In the genomic region with DNA sequence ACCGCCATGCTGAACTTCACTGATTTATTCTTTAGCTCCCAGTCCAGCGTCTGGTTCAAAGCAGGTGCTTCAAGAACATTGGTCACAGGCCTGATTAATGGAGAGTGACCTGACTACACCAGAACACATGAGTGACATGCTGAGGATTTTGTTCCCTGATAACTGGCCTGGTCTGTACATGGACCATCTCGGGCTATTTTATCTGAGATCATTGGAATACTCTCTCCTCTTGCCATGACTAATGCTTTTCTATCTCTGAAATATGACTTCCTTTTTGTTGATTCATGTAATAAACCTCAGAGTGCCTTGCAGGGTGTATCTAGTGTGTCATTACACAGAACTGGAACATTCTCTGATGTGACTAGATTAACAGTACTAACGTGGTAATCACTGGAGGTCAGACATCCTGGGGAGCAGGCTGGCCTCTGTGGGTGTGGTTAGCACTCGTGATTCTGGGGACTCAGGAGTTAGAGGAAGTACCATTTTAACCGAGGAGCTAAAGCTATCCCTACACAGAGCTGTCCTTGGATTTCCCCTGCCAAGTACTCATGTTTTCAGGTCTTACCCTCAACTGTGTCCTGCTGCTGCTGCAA, we compare ENCODE assay signal across 13 mouse cellular contexts. TPM values are rescaled to one million over a fixed set of nuclear protein-coding genes. Genes with fewer than 3 reads are reported as not detected.
DNase-seq lines count a peak whose midpoint lies in the region; ATAC-seq and TF ChIP-seq lines count a peak whose summit lies in the region.
"Had no signal": no experiment of that assay in that cellular context is flagged by ENCODE, and none has a peak within 500 bp of the region (broad histone marks: within the 10 kb centered on the region; RNA-seq: fewer than 3 reads in every experiment).

A gene (plus strand): TSS at position 483 of the 593 bp plus-strand sequence.

- peak in 1 of 2 experiments; percentile 45; a peak in 2 of 4 replicates for TF ChIP-seq POLR2A in MEL (IDR thresholded peaks at IDR 0.05; ENCODE audit: control insufficient read depth in 1 of 2, insufficient read depth in 1 of 2, low read depth in 1 of 2, low read length in 2 of 2, poor library complexity in 1 of 2)

- peak within 1 kb of the TSS; percentile 89 for H3K27ac ChIP-seq in MEL (ENCODE audit: control insufficient read depth, low read depth, low read length)
- H3K27ac ChIP-seq: heart, embryonic 15.5 days; limb, embryonic 15.5 days; stomach, embryonic 15.5 days had no signal

- H3K27me3 ChIP-seq in MEL (ENCODE audit: control insufficient read depth in 1 of 2, insufficient read depth in 2 of 2, low read length in 2 of 2), result no peaks in the 10 kb centered on the region
- H3K27me3 ChIP-seq in megakaryocyte, embryonic 14.5 days (replicated peaks), result no peaks in the 10 kb centered on the region
- H3K27me3 ChIP-seq: heart, embryonic 15.5 days; limb, embryonic 15.5 days; Patski; stomach, embryonic 15.5 days had no signal

- no peak for TF ChIP-seq CTCF in MEL (IDR thresholded peaks at IDR 0.05 in 2 of 3, conservative IDR thresholded peaks at IDR 0.05 in 1 of 3; ENCODE audit: control insufficient read depth in 1 of 3, insufficient read depth in 1 of 3, low read depth in 2 of 3, low read length in 3 of 3, poor library complexity in 1 of 3, severe bottlenecking in 1 of 3)

- TF ChIP-seq EP300 in MEL (IDR thresholded peaks at IDR 0.05; ENCODE audit: low read depth in 1 of 2, low read length in 2 of 2), result peak; percentile 98 to 99

- ATAC-seq in hematopoietic stem cell, adult 5-6 weeks (replicated peaks in 1 of 2; ENCODE audit: insufficient read depth in 1 of 2, low FRiP score in 2 of 2, low TSS enrichment in 1 of 2, low read depth in 1 of 2, poor library complexity in 2 of 2, severe bottlenecking in 2 of 2), result peak; percentile 85 to 94
- ATAC-seq: inflammation-experienced regulatory T-cells, adult 6 months; Patski had no signal

- no peaks in the 10 kb centered on the region for H3K79me2 ChIP-seq in MEL (ENCODE audit: control insufficient read depth, insufficient read depth, low read length, poor library complexity)

- peak within 1 kb of the TSS; percentile 16 to 26; a peak in 3 of 4 replicates for H3K4me3 ChIP-seq in MEL (ENCODE audit: control insufficient read depth in 1 of 2, insufficient read depth in 1 of 2, low read depth in 2 of 2, low read length in 2 of 2)
- peak within 1 kb of the TSS; percentile 87 for H3K4me3 ChIP-seq in megakaryocyte, embryonic 14.5 days (replicated peaks)
- H3K4me3 ChIP-seq: heart, embryonic 15.5 days; limb, embryonic 15.5 days; stomach, embryonic 15.5 days had no signal

- no peak for TF ChIP-seq RAD21 in MEL (IDR thresholded peaks at IDR 0.05; ENCODE audit: low read depth, low read length)

- H3K4me1 ChIP-seq in MEL (ENCODE audit: control insufficient read depth in 1 of 2, insufficient read depth in 2 of 2, low read length in 2 of 2), result peaks cover 9 to 23% of the 10 kb centered on the region in 2 experiments; a peak in 3 of 4 replicates
- H3K4me1 ChIP-seq in megakaryocyte, embryonic 14.5 days, result peaks cover 67% of the 10 kb centered on the region
- H3K4me1 ChIP-seq: limb, embryonic 15.5 days; stomach, embryonic 15.5 days had no signal

- H3K9me3 ChIP-seq in MEL (replicated peaks; ENCODE audit: insufficient read depth, low read length), result no peaks in the 10 kb centered on the region
- H3K9me3 ChIP-seq in megakaryocyte, embryonic 14.5 days, result peaks cover 4% of the 10 kb centered on the region
- H3K9me3 ChIP-seq: heart, embryonic 15.5 days; limb, embryonic 15.5 days; stomach, embryonic 15.5 days had no signal

- DNase-seq in CD4-positive helper T cell, adult 2 months (ENCODE audit: low read depth, low spot score), result peak; percentile 68
- DNase-seq in MEL (ENCODE audit: low read depth, low spot score), result peak; percentile 97
- DNase-seq in gastrocnemius, adult 18-20 months (ENCODE audit: low spot score), result no peak
- no peak for DNase-seq in right cerebral cortex, postnatal 36 days (ENCODE audit: low spot score in 2 of 2)
- DNase-seq in urinary bladder, postnatal 4 days (ENCODE audit: low spot score in 2 of 2), result no peak
- DNase-seq: cerebellum, postnatal 36 days had no signal

- H3K9ac ChIP-seq in MEL (ENCODE audit: control insufficient read depth, low read depth, low read length, poor library complexity, severe bottlenecking), result peak within 1 kb of the TSS; percentile 37
- H3K9ac ChIP-seq: heart, embryonic 15.5 days; limb, embryonic 15.5 days; stomach, embryonic 15.5 days had no signal

- H3K36me3 ChIP-seq in MEL (ENCODE audit: control insufficient read depth in 1 of 2, insufficient read depth in 2 of 2, low read length in 2 of 2), result peaks cover 0 to 16% of the 10 kb centered on the region in 2 experiments; a peak in 2 of 4 replicates
- peaks cover 30% of the 10 kb centered on the region for H3K36me3 ChIP-seq in megakaryocyte, embryonic 14.5 days (replicated peaks; ENCODE audit: low read length)
- H3K36me3 ChIP-seq: heart, embryonic 15.5 days; limb, embryonic 15.5 days; stomach, embryonic 15.5 days had no signal

TF ChIP-seq in MEL, 35 proteins besides CTCF, POLR2A, EP300 and RAD21:
- 0 out of 2 replicates have a peak, but pooled peaks have one; percentile 27 for TF ChIP-seq KAT2A (conservative IDR thresholded peaks at IDR 0.05; ENCODE audit: low read depth, low read length)
- peak; percentile 59; the same call in 1 of the 2 replicates for TF ChIP-seq USF1 (IDR thresholded peaks at IDR 0.05; ENCODE audit: low read depth, low read length)
- peak; percentile 97 for TF ChIP-seq RCOR1 (IDR thresholded peaks at IDR 0.05; ENCODE audit: low read depth, low read length)
- TF ChIP-seq HCFC1 (IDR thresholded peaks at IDR 0.05; ENCODE audit: low read depth, low read length), result peak; percentile 41; the same call in 1 of the 2 replicates
- TF ChIP-seq NRF1 (IDR thresholded peaks at IDR 0.05; ENCODE audit: insufficient read depth, low read depth, low read length, poor library complexity, severe bottlenecking), result no peak
- TF ChIP-seq GABPA (IDR thresholded peaks at IDR 0.05; ENCODE audit: low read depth, low read length), result no peak
- TF ChIP-seq CHD2 (IDR thresholded peaks at IDR 0.05; ENCODE audit: low read length), result no peak
- TF ChIP-seq USF2 (IDR thresholded peaks at IDR 0.05; ENCODE audit: borderline replicate concordance in 1 of 2, insufficient read depth in 1 of 2, low read depth in 1 of 2, low read length in 2 of 2), result no peak
- TF ChIP-seq ZKSCAN1 (IDR thresholded peaks at IDR 0.05; ENCODE audit: low read depth, low read length), result no peak
- peak; percentile 98 for TF ChIP-seq GATA1 (IDR thresholded peaks at IDR 0.05; ENCODE audit: low read depth, low read length)
- TF ChIP-seq SIN3A (IDR thresholded peaks at IDR 0.05; ENCODE audit: low read length), result peak; percentile 86
- no peak for TF ChIP-seq ELF1 (IDR thresholded peaks at IDR 0.05; ENCODE audit: low read depth, low read length)
- peak; percentile 95 for TF ChIP-seq ETS1 (IDR thresholded peaks at IDR 0.05; ENCODE audit: low read depth, low read length)
- TF ChIP-seq CHD1 (IDR thresholded peaks at IDR 0.05; ENCODE audit: low read depth, low read length), result no peak
- no peak for TF ChIP-seq MXI1 (IDR thresholded peaks at IDR 0.05; ENCODE audit: low read depth, low read length)
- no peak; the same call in 1 of the 2 replicates for TF ChIP-seq NELFE (IDR thresholded peaks at IDR 0.05; ENCODE audit: low read depth, low read length)
- TF ChIP-seq TCF12 (IDR thresholded peaks at IDR 0.05; ENCODE audit: low read depth, low read length), result peak; percentile 96
- peak; percentile 81; the same call in 1 of the 2 replicates for TF ChIP-seq TBP (IDR thresholded peaks at IDR 0.05; ENCODE audit: low read depth, low read length)
- TF ChIP-seq MAX (IDR thresholded peaks at IDR 0.05; ENCODE audit: low read length), result no peak; the same call in 1 of the 2 replicates
- peak; percentile 69; the same call in 1 of the 2 replicates for TF ChIP-seq JUND (IDR thresholded peaks at IDR 0.05; ENCODE audit: low read depth, low read length)
- TF ChIP-seq TAL1 (IDR thresholded peaks at IDR 0.05; ENCODE audit: low read length), result peak; percentile 98
- peak; percentile 75 for TF ChIP-seq BHLHE40 (IDR thresholded peaks at IDR 0.05; ENCODE audit: borderline replicate concordance, low read depth, low read length)
- TF ChIP-seq ZC3H11A (IDR thresholded peaks at IDR 0.05; ENCODE audit: low read depth, low read length), result no peak
- no peak for TF ChIP-seq ZNF384 (IDR thresholded peaks at IDR 0.05; ENCODE audit: low read depth, low read length)
- peak; percentile 78 for TF ChIP-seq MYC (IDR thresholded peaks at IDR 0.05; ENCODE audit: low read depth, low read length)
- 0 out of 2 replicates have a peak, but pooled peaks have one; percentile 54 for TF ChIP-seq MAFK (IDR thresholded peaks at IDR 0.05; ENCODE audit: borderline replicate concordance, low read depth, low read length)
- no peak for TF ChIP-seq SMC3 (IDR thresholded peaks at IDR 0.05; ENCODE audit: low read depth, low read length)

RNA-seq across cellular contexts. Expression of the gene that starts here (rescaled TPM):
- 1.7 and 2.1 TPM in 2 replicates for total RNA-seq in MEL (2012; rRNA removed)
- polyA plus RNA-seq in MEL (2012; ENCODE audit: insufficient read depth in 1 of 2, insufficient read length in 2 of 2, low read depth in 1 of 2, low replicate concordance in 2 of 2, missing spikeins in 1 of 2), result 1 to 10 TPM in 1 of 2 experiments, not detected in 1; 1.3 TPM
- total RNA-seq in hematopoietic stem cell, adult 5-6 weeks (2017), result 5.2 and 5.9 TPM in 2 replicates
- polyA plus RNA-seq in megakaryocyte, embryonic 14.5 days (2012; ENCODE audit: insufficient read depth, low replicate concordance), result 2.9 TPM in 1 of 2 replicates, not detected in the other
- total RNA-seq in gastrocnemius, adult 18-20 months (2021), result not detected
- polyA plus RNA-seq: Patski had no signal

Comparison
In these comparisons a context has a peak if more than half of its experiments do, and no peak if none do; other contexts are left out.
1. DNase-seq: peak in CD4-positive helper T cell, adult 2 months (single experiment) and MEL (single experiment); none in gastrocnemius, adult 18-20 months (single experiment), right cerebral cortex, postnatal 36 days (0 of 2) and urinary bladder, postnatal 4 days (0 of 2).